8 mouse cellular contexts compared by ENCODE assay signal in genomic region chr10:56373021-56373720, GRCm38 (mm10). TPM values are rescaled to one million over a fixed set of nuclear protein-coding genes. Genes with fewer than 3 reads are reported as not detected.
DNase-seq lines count a peak whose midpoint lies in the region; ATAC-seq lines count a peak whose summit lies in the region.

No protein-coding gene starts in this region.

- H3K27ac ChIP-seq in hindbrain, embryonic 11.5 days (ENCODE audit: low read depth, low read length): no peak overlapping the region
- H3K27ac ChIP-seq in midbrain, embryonic 15.5 days: no peak overlapping the region

- no peaks in the 10 kb centered on the region for H3K9me3 ChIP-seq in hindbrain, embryonic 11.5 days (ENCODE audit: control insufficient read depth, low read length)
- H3K9me3 ChIP-seq in midbrain, embryonic 15.5 days: no peaks in the 10 kb centered on the region

- H3K4me2 ChIP-seq in hindbrain, embryonic 11.5 days (replicated peaks; ENCODE audit: low read depth, low read length): no peak overlapping the region
- peak overlapping the region; percentile 34 for H3K4me2 ChIP-seq in midbrain, embryonic 15.5 days

- H3K4me3 ChIP-seq in hindbrain, embryonic 11.5 days (ENCODE audit: low read depth, low read length): no peak overlapping the region
- no peak overlapping the region for H3K4me3 ChIP-seq in midbrain, embryonic 15.5 days

- H3K27me3 ChIP-seq in hindbrain, embryonic 11.5 days (ENCODE audit: control insufficient read depth, insufficient read depth, low read length): no peaks in the 10 kb centered on the region
- peaks cover 20% of the 10 kb centered on the region for H3K27me3 ChIP-seq in midbrain, embryonic 15.5 days (replicated peaks)

- H3K4me1 ChIP-seq in hindbrain, embryonic 11.5 days (replicated peaks; ENCODE audit: control insufficient read depth, insufficient read depth, low read length): no peaks in the 10 kb centered on the region
- H3K4me1 ChIP-seq in midbrain, embryonic 15.5 days: peaks cover 13% of the 10 kb centered on the region

- no peaks in the 10 kb centered on the region for H3K36me3 ChIP-seq in hindbrain, embryonic 11.5 days (ENCODE audit: control insufficient read depth, insufficient read depth, low read length)
- H3K36me3 ChIP-seq in midbrain, embryonic 15.5 days (replicated peaks): no peaks in the 10 kb centered on the region

- DNase-seq in left cerebral cortex, postnatal 14 days (ENCODE audit: low spot score in 2 of 2): peak; percentile 30 to 35
- no peak for DNase-seq in left cerebral cortex, adult 8-10 months (ENCODE audit: low spot score in 2 of 2)
- peak; percentile 70 for DNase-seq in embryo, embryonic 10 days (ENCODE audit: low spot score)
- peak; percentile 35 for DNase-seq in hindbrain, embryonic 11.5 days (ENCODE audit: low spot score)
- DNase-seq in right cerebral cortex, postnatal 25 days: no peak
- no peak for DNase-seq in thymus, adult 18-20 months
- DNase-seq in left cerebral cortex, postnatal 36 days (ENCODE audit: low spot score in 2 of 2): no peak

- intact Hi-C loops in left cerebral cortex, postnatal 14 days (cut with DNase I): loop anchor here (2.0 to 10.0 kb wide), 3 partner anchors 472 to 1074 kb away; no protein-coding TSS in a partner anchor
- intact Hi-C loops in left cerebral cortex, postnatal 36 days (cut with DNase I): loop anchor here (1.0 to 2.0 kb wide), 2 partner anchors 628 to 810 kb away; no protein-coding TSS in a partner anchor

- ATAC-seq in hindbrain, embryonic 11.5 days (ENCODE audit: low FRiP score): no peak
- ATAC-seq in midbrain, embryonic 15.5 days (replicated peaks): peak; percentile 88

- 21% methylated on average over 8 of the region's 8 CpGs for WGBS in hindbrain, embryonic 11.5 days
- 28% methylated on average over 8 of the region's 8 CpGs for WGBS in midbrain, embryonic 15.5 days

- H3K9ac ChIP-seq in hindbrain, embryonic 11.5 days (ENCODE audit: low read depth, low read length): no peak overlapping the region
- no peak overlapping the region; the same call in 1 of the 2 replicates for H3K9ac ChIP-seq in midbrain, embryonic 15.5 days

RNA-seq across cellular contexts. Expression of gene Gja1, which starts 4.0 kb away (rescaled TPM):
- total RNA-seq in left cerebral cortex, postnatal 14 days (2021): 100 to 1,000 TPM; 222 to 223 TPM
- total RNA-seq in left cerebral cortex, adult 8-10 months (2022): 100 to 1,000 TPM; 194 to 206 (median 201) TPM
- polyA plus RNA-seq in hindbrain, embryonic 11.5 days (2014; fragmentation: Nextera tagmentation; extraction: Ambion mirVana): 160 and 163 TPM in 2 replicates
- polyA plus RNA-seq in midbrain, embryonic 15.5 days (2015; fragmentation: Nextera tagmentation; extraction: Ambion mirVana): 113 and 132 TPM in 2 replicates
- 100 to 1,000 TPM; 196 to 209 TPM for total RNA-seq in left cerebral cortex, postnatal 36 days (2021)

Comparison
In these comparisons a context has a peak if more than half of its experiments do, and no peak if none do; other contexts are left out.
1. DNase-seq: peak in left cerebral cortex, postnatal 14 days (2 of 2), embryo, embryonic 10 days (single experiment) and hindbrain, embryonic 11.5 days (single experiment); none in left cerebral cortex, adult 8-10 months (0 of 2), right cerebral cortex, postnatal 25 days (single experiment), thymus, adult 18-20 months (0 of 2) and left cerebral cortex, postnatal 36 days (0 of 2).